Mouse (Mus musculus): Measurements from ENCODE around the gene Gm4498. TPM values are rescaled to one million over a fixed set of nuclear protein-coding genes. Genes with fewer than 3 reads are reported as not detected.
"Not testable (repeated sequence)": the region's sequence is repeated elsewhere in the genome, so short reads cannot be mapped to it uniquely, and the experiment has no call there.

The Gm4498 gene
- total RNA-seq (2017): not detected in 3 replicates

DNA sequence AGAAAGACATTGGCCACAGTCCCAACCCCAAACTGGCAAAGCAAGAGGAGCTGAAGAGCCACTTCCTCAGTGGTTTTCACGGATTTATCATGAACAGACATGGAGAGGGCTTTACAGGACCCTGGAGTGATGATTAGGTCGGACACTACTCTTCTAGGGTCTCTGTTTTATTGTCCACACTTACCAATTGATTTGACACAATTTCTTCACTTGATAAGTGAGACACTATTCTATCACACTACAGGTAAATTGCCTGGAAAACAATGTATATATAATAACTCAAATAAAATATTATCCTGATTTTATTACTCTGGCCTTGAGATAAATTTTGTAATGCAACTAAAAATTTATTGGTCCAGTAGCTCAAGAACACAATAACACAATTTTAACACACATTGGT lies at the start of gene Gm4498:
Gene Gm4498 (minus strand): TSS at position 101 of the 400 bp plus-strand sequence.
- ATAC-seq (replicated peaks; ENCODE audit: insufficient number of reproducible peaks, low FRiP score, low TSS enrichment, poor library complexity, severe bottlenecking): not testable (repeated sequence)

DNA sequence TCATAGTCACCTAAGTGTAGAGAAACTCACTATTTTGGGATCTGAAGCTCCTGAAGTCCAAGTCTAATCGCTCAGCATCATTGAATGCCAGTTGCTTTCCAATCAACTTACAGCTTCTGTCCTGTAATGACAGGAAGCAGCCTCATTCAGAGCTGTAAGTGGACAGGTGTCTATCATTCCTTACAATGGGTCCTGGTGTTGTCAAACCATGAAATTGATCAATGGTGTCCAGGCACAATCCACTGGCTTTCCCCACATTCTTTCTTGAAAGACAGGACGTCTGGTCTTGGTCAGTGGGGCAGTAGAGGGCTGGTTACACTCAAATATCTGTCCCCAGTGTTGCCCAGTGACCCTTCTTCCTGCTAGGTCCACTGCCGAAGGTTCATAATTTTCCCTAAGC lies 29.1 kb upstream of the Gm4498 start, which contains the start of gene Gm5890:
Gene Gm5890 (minus strand): TSS at position 101 of the 400 bp plus-strand sequence.
- not testable (repeated sequence) for ATAC-seq (replicated peaks; ENCODE audit: insufficient number of reproducible peaks, low FRiP score, low TSS enrichment, poor library complexity, severe bottlenecking)

DNA sequence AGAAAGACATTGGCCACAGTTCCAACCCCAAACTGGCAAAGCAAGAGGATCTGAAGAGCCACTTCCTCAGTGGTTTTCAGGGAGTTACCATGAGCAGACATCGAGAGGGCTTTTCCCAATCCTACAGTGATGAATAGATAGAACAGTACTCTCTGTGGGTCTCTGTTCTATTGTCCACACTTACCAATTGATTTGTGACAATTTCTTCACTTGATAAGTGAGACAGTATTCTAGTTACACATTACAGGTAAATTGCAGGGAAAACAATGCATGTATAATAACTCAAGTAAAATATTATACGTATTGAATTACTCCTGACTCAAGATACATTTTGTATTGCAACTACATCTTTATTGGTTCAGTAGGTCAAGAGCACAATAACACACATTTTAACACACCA lies 28.1 kb downstream of the Gm4498 start, which contains the start of gene Gm6164:
Gene Gm6164 (minus strand): TSS at position 101 of the 400 bp plus-strand sequence.
- ATAC-seq (replicated peaks; ENCODE audit: insufficient number of reproducible peaks, low FRiP score, low TSS enrichment, poor library complexity, severe bottlenecking): not testable (repeated sequence)

DNA sequence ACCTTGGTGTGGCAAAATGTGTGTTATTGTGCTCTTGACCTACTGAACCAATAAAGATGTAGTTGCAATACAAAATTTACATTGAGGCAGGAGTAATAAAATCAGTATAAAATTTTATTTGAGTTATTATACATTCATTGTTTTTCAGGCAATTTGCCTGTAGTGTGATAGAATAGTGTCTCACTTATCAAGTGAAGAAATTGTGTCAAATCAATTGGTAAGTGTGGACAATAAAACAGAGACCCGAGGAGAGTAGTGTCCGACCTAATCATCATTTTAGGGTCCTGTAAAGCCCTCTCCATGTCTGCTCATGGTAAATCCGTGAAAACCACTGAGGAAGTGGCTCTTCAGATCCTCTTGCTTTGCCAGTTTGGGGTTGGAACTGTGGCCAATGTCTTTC lies 40.2 kb downstream of the Gm4498 start, which contains the start of gene Vmn1r95:
Gene Vmn1r95 (plus strand): TSS at position 301 of the 400 bp plus-strand sequence.
- not testable (repeated sequence) for ATAC-seq (replicated peaks; ENCODE audit: insufficient number of reproducible peaks, low FRiP score, low TSS enrichment, poor library complexity, severe bottlenecking)

Other genes with a start within 250 kb of the Gm4498 start
- not detected in 3 replicates for gene Nlrp9b, start 242.4 kb downstream of the Gm4498 start, total RNA-seq (2017)
- not detected in 3 replicates for gene Vmn1r91, start 134.1 kb downstream of the Gm4498 start, total RNA-seq (2017)
- gene Gm16442, start 111.2 kb downstream of the Gm4498 start, total RNA-seq (2017): not detected in 3 replicates
- not detected in 3 replicates for gene Vmn1r93, start 94.7 kb downstream of the Gm4498 start, total RNA-seq (2017)
- gene Vmn1r94, start 65.5 kb downstream of the Gm4498 start, total RNA-seq (2017): not detected in 3 replicates
- not detected in 3 replicates for gene Vmn1r95, start 40.1 kb downstream of the Gm4498 start, total RNA-seq (2017)
- gene Gm6164, start 28.2 kb downstream of the Gm4498 start, total RNA-seq (2017): not detected in 3 replicates
- not detected in 3 replicates for gene Gm5890, start 29.0 kb upstream of the Gm4498 start, total RNA-seq (2017)
- not detected in 3 replicates for gene Gm4133, start 100.2 kb upstream of the Gm4498 start, total RNA-seq (2017)
- not detected in 3 replicates for gene Gm5728, start 141.6 kb upstream of the Gm4498 start, total RNA-seq (2017)
- gene Vmn1r100, start 184.1 kb upstream of the Gm4498 start, total RNA-seq (2017): not detected in 3 replicates
- gene Vmn1r101, start 208.8 kb upstream of the Gm4498 start, total RNA-seq (2017): not detected in 3 replicates
- not detected in 3 replicates for gene Gm10670, start 241.1 kb upstream of the Gm4498 start, total RNA-seq (2017)

Data from monocyte, adult 5-6 weeks (primary cell).